Mouse (Mus musculus): ENCODE results near the gene Ndufb7.
"Not testable (repeated sequence)": the region's sequence is repeated elsewhere in the genome, so short reads cannot be mapped to it uniquely, and the experiment has no call there.

GRCm38 (mm10) chr8:83571001-83571340 is 4.5 kb downstream of the Ndufb7 start:
- TF ChIP-seq POLR2A, CTCF (IDR thresholded peaks at IDR 0.05; ENCODE audit: insufficient read depth, low read depth, low read length): not testable (repeated sequence)
